Mouse (Mus musculus) megakaryocyte, embryonic 14.5 days (primary cell): ENCODE results near the gene Olfr508.

Experiments
- FLI1 ChIP-seq: IDR thresholded peaks from 2 replicates; pipeline ENCODE4 v1.6.1; 2012; ENCODE audit warnings: low read length, inconsistent platforms, mixed read lengths
- GATA1 ChIP-seq: IDR thresholded peaks from 3 replicates; pipeline ENCODE4 v1.6.1; 2012; ENCODE audit warnings: mixed read lengths, low read length, inconsistent platforms, borderline replicate concordance

DNA sequence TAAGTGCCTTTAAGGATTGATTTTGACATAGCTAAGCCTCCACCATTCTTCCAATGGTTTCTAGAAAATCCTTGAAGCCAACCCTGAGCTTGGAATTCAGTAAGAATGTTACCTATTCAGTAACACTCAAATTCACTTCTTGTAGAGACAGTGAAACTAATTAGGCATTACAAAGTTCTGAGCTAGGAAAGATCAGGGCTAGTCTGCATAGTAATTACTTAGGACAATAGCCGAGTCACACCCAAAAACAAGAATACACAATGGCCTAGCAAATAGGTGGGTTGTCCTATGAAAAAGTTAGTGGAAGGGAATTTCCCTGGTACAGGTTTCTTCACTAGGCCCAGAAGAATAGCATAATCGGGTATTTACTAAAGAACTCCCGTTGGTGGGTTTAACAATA, 32.6 kb downstream of the Olfr508 start:
- TF ChIP-seq GATA1 (no peak), FLI1 (no peak)
